Mouse (Mus musculus) liver, postnatal 0 days (tissue): ENCODE measurements at regions not wholly inside any gene's neighbourhood (a gene's known extent, or its start where the extent isn't known, plus 50 kb on each side); places are given as distances from the start of the nearest gene placed in this dataset.
"Not testable (repeated sequence)": the region's sequence is repeated elsewhere in the genome, so short reads cannot be mapped to it uniquely, and the experiment has no call there.

Source experiments
- ATAC-seq: fragments of 200-750 bp; cut with Nextera tagmentation; 2 replicates; pipeline ENCODE4 v1.8.0; 2017; ENCODE audit warnings: mild to moderate bottlenecking, moderate library complexity
- DNase-seq: peaks from one replicate; pipeline ENCODE4 v3.0.0-alpha.2; 2016
- H3K27ac ChIP-seq: fragments of 300-500 bp; sonication (generic); 2 replicates; pipeline ENCODE4 v1.5.1; 2014; ENCODE audit warnings: antibody characterized with exemption, moderate library complexity, mild to moderate bottlenecking, low read depth
- H3K27me3 ChIP-seq: fragments of 300-500 bp; sonication (generic); 2 replicates; pipeline ENCODE4 v1.6.1; 2014; ENCODE audit warnings: low read length, control low read depth, mixed read lengths; ENCODE audit not compliant: insufficient read depth
- H3K36me3 ChIP-seq: fragments of 300-500 bp; sonication (generic); replicated peaks from 2 replicates; pipeline ENCODE4 v1.6.1; 2014; ENCODE audit warnings: mild to moderate bottlenecking, control low read depth, low read length, moderate library complexity, mixed read lengths; ENCODE audit not compliant: insufficient read depth
- H3K4me1 ChIP-seq: fragments of 300-500 bp; sonication (generic); 2 replicates; pipeline ENCODE4 v1.6.1; 2014; ENCODE audit warnings: antibody characterized with exemption, mild to moderate bottlenecking, control low read depth; ENCODE audit not compliant: insufficient read depth
- H3K4me2 ChIP-seq: fragments of 300-500 bp; sonication (generic); 2 replicates; pipeline ENCODE4 v1.6.1; 2014; ENCODE audit warnings: low read depth, mild to moderate bottlenecking, low read length, moderate library complexity, mixed read lengths
- H3K4me3 ChIP-seq: fragments of 300-500 bp; sonication (generic); 2 replicates; pipeline ENCODE4 v1.5.1; 2014; ENCODE audit warnings: low read depth, low read length
- H3K9ac ChIP-seq: fragments of 300-500 bp; sonication (generic); replicated peaks from 2 replicates; pipeline ENCODE4 v1.6.1; 2014; ENCODE audit warnings: mild to moderate bottlenecking, moderate library complexity
- H3K9me3 ChIP-seq: fragments of 300-500 bp; sonication (generic); 2 replicates; pipeline ENCODE4 v1.6.1; 2016; ENCODE audit warnings: mild to moderate bottlenecking, control low read depth, low read length, mixed read lengths
- CTCF ChIP-seq: sonication (generic); IDR thresholded peaks from 2 replicates; pipeline ENCODE4 v1.5.1; 2016; ENCODE audit warnings: antibody characterized with exemption, low read depth
- EP300 ChIP-seq: IDR thresholded peaks from 2 replicates; pipeline ENCODE4 v1.6.1; 2016; ENCODE audit warnings: antibody characterized with exemption, low read depth, mild to moderate bottlenecking
- WGBS: fragments of 180-500 bp; shearing (Covaris S2); extraction: QIAGEN DNeasy Blood & Tissue Kit; methylation state at CpG from one replicate; pipeline ENCODE4 v1.1.7; 2014; ENCODE audit not compliant: insufficient replicate concordance; 5-methylcytosine and 5-hydroxymethylcytosine counted together

DNA sequence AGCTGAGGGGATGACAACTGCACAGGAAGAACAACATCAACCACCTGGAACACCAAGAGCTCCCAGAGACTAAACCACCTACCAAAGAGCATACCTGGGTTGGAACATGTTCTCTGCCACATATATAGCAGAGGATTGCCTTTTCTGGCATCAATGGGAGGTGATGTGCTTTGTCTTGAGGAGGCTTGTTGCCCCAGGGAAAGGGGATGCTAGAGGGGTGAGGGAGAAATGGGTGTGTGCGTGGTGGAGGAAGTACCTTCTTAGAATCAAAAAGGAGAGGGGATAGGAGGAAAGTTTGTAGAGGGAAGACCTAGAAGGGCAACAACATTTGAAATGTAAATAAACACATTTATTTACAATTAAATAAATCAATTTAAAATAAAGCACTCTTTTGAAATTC is 358.5 kb upstream of the Pfkp start:
- Histone ChIP-seq H3K9me3 (no peaks in the 10 kb centered on the region), H3K4me2 (no peak overlapping the region), H3K9ac (no peak overlapping the region), H3K4me1 (no peaks in the 10 kb centered on the region), H3K27ac (no peak overlapping the region), H3K27me3 (no peaks in the 10 kb centered on the region), H3K4me3 (no peak overlapping the region), H3K36me3 (no peaks in the 10 kb centered on the region)
- TF ChIP-seq CTCF (no peak), EP300 (no peak)
- ATAC-seq: no peak
- 67% methylated on average over 1 of the region's 1 CpGs for WGBS
- DNase-seq: no peak

DNA sequence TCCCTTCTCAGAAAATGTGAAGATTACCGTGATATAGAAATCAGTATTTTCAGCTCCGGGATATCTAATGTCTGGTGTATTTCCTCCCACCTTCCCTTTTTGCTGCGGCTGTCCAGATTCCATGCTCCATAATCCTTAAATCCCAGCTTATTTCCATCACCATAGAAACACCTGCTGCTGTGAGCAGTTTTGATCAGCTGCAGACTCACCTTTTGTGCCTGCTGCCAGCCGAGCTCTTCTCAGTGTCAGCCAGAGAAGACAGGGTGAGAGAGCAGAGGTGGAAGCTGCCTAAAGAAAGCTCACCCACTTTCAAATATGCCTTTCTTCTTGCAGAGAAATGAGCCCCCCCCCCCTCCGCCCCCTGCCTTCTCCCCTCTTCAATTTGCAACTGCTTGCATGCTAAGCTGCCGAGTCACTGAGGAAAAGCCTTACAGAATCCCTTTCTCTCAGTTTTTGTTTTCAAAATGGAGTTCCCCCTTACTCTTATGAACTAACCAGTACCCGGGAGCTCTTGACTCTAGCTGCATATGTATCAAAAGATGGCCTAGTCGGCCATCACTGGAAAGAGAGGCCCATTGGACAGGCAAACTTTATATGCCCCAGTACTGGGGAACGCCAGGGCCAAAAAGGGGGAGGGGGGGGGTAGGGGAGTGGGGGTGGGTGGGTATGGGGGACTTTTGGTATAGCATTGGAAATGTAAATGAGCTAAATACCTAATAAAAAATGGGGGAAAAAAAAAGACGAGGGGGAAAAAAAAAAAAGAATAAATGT is 350.1 kb upstream of the Pfkp start:
- 62% methylated on average over 10 of the region's 10 CpGs for WGBS
- not testable (repeated sequence) for H3K36me3 ChIP-seq, ATAC-seq, H3K9me3 ChIP-seq, H3K9ac ChIP-seq, H3K4me2 ChIP-seq, H3K4me1 ChIP-seq, H3K4me3 ChIP-seq, DNase-seq, H3K27ac ChIP-seq, H3K27me3 ChIP-seq

DNA sequence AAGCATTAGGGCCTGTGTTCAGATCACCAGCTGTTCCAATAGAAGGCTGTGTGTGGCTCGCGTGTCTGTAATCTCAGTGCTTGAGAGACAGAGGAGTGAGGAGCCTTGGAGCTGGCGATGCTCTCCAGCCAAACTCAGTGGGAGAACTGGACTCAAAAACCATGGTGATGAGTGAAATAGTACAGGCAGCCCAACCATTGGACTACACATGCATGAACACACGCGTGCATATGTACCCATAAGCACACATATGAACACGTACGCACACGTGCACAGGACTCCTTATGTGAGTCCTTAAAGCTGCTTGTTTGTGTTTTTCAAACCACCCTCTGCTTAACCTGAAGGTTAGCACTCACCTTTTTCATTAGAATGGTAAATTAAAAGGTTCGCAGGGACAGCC is 349.5 kb upstream of the Pfkp start:
- H3K27ac ChIP-seq: no peak overlapping the region
- 87% methylated on average over 9 of the region's 9 CpGs for WGBS
- H3K9me3 ChIP-seq: no peaks in the 10 kb centered on the region
- DNase-seq (no peak), ATAC-seq (no peak)
- H3K4me2 ChIP-seq: no peak overlapping the region
- TF ChIP-seq CTCF (no peak), EP300 (no peak)
- H3K9ac ChIP-seq: no peak overlapping the region
- H3K36me3 ChIP-seq: no peaks in the 10 kb centered on the region
- H3K4me3 ChIP-seq: no peak overlapping the region
- no peaks in the 10 kb centered on the region for H3K4me1 ChIP-seq
- H3K27me3 ChIP-seq: no peaks in the 10 kb centered on the region

DNA sequence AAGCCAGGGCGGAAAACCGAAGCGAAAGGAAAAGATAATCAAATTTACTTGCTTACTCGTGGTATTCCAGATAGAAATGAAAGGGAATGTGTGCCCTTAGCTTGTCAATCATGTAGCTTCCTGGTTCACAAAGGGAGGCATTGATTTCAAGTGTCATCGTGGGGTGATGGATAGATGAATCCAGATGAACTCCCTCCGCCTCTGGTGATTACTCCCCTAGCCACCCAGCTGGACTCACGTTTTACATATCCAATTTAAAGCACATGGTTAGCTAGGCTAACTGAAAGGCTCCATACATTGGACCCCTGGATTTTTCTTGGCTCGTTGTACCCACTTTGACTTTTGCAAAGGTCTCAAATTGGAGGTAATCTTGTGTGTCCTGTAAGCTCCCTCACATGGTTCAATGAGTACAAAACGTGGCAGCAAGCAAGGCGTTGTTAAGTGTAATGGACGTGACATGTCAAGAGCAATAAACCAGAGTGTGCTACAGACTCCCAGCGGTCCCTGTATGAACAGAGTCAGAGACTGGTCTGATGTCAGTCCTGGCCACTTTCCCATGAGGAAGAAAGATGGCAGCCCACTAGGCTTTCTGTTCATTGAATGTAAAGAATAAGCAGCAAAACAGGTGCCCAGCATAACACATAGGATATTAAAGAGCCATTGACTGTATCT is 343.9 kb upstream of the Pfkp start:
- TF ChIP-seq CTCF (no peak), EP300 (no peak)
- no peaks in the 10 kb centered on the region for H3K9me3 ChIP-seq
- ATAC-seq (no peak), DNase-seq (no peak)
- whole genome bisulfite sequencing: 67% methylated on average over 12 of the region's 12 CpGs
- H3K4me3 ChIP-seq: no peak overlapping the region
- H3K9ac ChIP-seq: no peak overlapping the region
- no peak overlapping the region for H3K27ac ChIP-seq
- H3K4me1 ChIP-seq: no peaks in the 10 kb centered on the region
- no peaks in the 10 kb centered on the region for H3K36me3 ChIP-seq
- no peaks in the 10 kb centered on the region for H3K27me3 ChIP-seq
- H3K4me2 ChIP-seq: no peak overlapping the region

DNA sequence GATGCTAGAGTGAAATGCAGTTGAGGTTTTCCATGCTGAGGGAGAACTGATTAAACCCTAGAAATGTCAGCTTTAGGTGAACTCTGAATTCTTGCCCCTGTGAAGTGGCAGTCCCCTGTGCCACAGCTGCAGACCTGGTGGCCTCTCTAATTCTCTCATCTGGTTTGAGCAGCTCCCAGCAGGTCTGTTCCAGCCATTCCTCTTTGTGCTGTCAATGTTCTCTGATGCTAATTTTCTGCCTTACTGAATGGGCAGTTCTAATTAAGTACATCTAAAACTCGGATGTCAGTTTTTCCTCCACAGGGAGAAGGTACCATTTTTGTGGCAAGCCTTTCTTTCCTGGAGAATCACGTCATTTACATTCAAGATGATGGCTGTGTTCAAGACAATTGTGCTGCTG is 343.1 kb upstream of the Pfkp start:
- H3K27me3 ChIP-seq: no peaks in the 10 kb centered on the region
- H3K9me3 ChIP-seq: no peaks in the 10 kb centered on the region
- no peak overlapping the region for H3K4me2 ChIP-seq
- H3K36me3 ChIP-seq: no peaks in the 10 kb centered on the region
- TF ChIP-seq EP300 (no peak), CTCF (no peak)
- no peak overlapping the region for H3K27ac ChIP-seq
- H3K9ac ChIP-seq: no peak overlapping the region
- no peak for DNase-seq
- 50% methylated on average over 2 of the region's 2 CpGs for WGBS
- ATAC-seq: no peak
- no peaks in the 10 kb centered on the region for H3K4me1 ChIP-seq
- no peak overlapping the region for H3K4me3 ChIP-seq

DNA sequence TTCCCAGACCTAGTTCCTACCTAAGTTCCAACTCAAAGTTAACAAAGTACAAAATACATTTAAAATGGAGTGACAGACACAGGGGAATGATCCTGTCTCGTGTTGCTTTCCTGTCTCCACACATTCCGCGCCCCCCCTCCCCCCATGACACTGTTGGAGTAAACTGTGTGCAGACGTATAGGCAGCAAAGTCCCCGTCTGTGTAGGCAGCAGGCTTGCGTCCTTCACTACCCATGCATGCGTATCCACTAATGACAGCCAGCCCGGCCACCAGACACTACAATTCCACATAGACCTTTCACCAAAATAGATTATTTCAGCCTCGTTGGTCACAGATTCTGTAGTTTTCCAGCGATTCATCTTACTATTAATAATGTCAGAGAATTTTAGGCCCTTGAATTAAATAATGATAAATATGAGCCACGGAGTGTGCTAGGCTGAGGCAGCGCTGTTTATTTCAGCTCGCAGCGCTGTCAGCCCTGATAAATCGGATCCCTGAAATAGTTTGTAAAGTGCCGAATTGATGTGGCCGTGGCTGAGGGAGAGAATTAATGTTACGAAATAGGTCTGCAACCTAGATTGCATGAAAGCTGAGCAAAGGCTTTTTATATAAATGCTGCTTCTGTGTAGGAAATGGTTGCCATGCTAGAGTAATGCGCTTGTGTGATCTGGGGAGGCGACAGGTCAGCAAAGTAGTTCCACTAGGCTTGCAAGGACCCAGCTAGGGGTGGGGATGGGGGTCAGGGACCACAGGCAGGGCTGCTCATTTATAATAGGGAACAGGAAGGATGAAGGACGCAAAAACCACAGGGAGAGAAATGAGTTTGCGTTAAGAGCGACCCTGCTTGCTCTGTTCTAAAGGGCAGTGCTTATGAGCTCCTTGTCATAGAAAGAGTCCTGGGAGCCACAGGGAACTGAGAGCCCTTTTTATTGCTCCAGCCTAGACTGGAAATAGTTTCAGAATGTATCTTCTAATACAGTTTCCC is 336.7 kb upstream of the Pfkp start:
- Histone ChIP-seq H3K27ac (no peak overlapping the region), H3K4me1 (no peaks in the 10 kb centered on the region), H3K27me3 (no peaks in the 10 kb centered on the region), H3K9ac (no peak overlapping the region), H3K9me3 (no peaks in the 10 kb centered on the region), H3K4me3 (no peak overlapping the region), H3K36me3 (no peaks in the 10 kb centered on the region), H3K4me2 (no peak overlapping the region)
- 70% methylated on average over 23 of the region's 23 CpGs for WGBS
- DNase-seq (no peak), ATAC-seq (no peak)
- no peak for TF ChIP-seq CTCF
- no peak for TF ChIP-seq EP300
